Mouse (Mus musculus) embryonic facial prominence, embryonic 10.5 days (tissue): ENCODE measurements around the gene Ly75. TPM values are rescaled to one million over a fixed set of nuclear protein-coding genes. Genes with fewer than 3 reads are reported as not detected.

Experiments
- DNase-seq: peaks from one replicate; pipeline ENCODE4 v3.0.0-alpha.2; 2017; ENCODE audit warnings: low spot score
- H3K27ac ChIP-seq: fragments of 300-500 bp; sonication (generic); replicated peaks from 2 replicates; pipeline ENCODE4 v1.5.1; 2016; ENCODE audit warnings: mild to moderate bottlenecking
- H3K27me3 ChIP-seq: fragments of 300-500 bp; sonication (generic); replicated peaks from 2 replicates; pipeline ENCODE4 v1.6.1; 2016; ENCODE audit warnings: low read depth, mild to moderate bottlenecking; ENCODE audit not compliant: poor library complexity, severe bottlenecking
- H3K36me3 ChIP-seq: fragments of 300-500 bp; sonication (generic); replicated peaks from 2 replicates; pipeline ENCODE4 v1.6.1; 2016; ENCODE audit warnings: mild to moderate bottlenecking, moderate library complexity
- H3K4me1 ChIP-seq: fragments of 300-500 bp; sonication (generic); 2 replicates; pipeline ENCODE4 v1.6.1; 2016
- H3K4me3 ChIP-seq: fragments of 300-500 bp; sonication (generic); 2 replicates; pipeline ENCODE4 v1.5.1; 2016; ENCODE audit warnings: mild to moderate bottlenecking, moderate library complexity
- H3K9me3 ChIP-seq: fragments of 300-500 bp; sonication (generic); 2 replicates; pipeline ENCODE4 v1.6.1; 2016; ENCODE audit warnings: mild to moderate bottlenecking
- WGBS: fragments of 180-500 bp; shearing (Covaris S2); methylation state at CpG from one replicate; pipeline ENCODE4 v1.1.7; 2016; 5-methylcytosine and 5-hydroxymethylcytosine counted together
- polyA plus RNA-seq: library from polyadenylated mRNA; unstranded; fragments of >200 nt; fragmentation: Nextera tagmentation; extraction: Ambion mirVana; gene quantifications from 2 replicates; pipeline ENCODE4 v1.2.1, GENCODE M21; 2016

Gene Ly75
- polyA plus RNA-seq, 1 experiment from 2014 or later = 5.6 TPM

GRCm38 (mm10) chr2:60343607-60344289, 39.4 kb downstream of the Ly75 start:
- DNase-seq = no peak
- H3K27ac ChIP-seq = no peak overlapping the region
- WGBS = 59% methylated on average over 11 of the region's 11 CpGs
- H3K9me3 ChIP-seq = no peaks in the 10 kb centered on the region
- peaks cover 6% of the 10 kb centered on the region; the same call in 1 of the 2 replicates for H3K4me1 ChIP-seq
- no peak overlapping the region for H3K4me3 ChIP-seq
- H3K27me3 ChIP-seq = no peaks in the 10 kb centered on the region
- H3K36me3 ChIP-seq = peaks cover 13% of the 10 kb centered on the region

- Histone ChIP-seq H3K27ac (no peak overlapping the region), H3K4me3 (no peak overlapping the region), H3K4me1 (peaks cover 13% of the 10 kb centered on the region), H3K36me3 (no peaks in the 10 kb centered on the region), H3K9me3 (no peaks in the 10 kb centered on the region), H3K27me3 (no peaks in the 10 kb centered on the region)
- WGBS = 80% methylated on average over 4 of the region's 4 CpGs
- no peak for DNase-seq
These were observed 40.8 kb downstream of the Ly75 start for GRCm38 (mm10) chr2:60342107-60342880.

- H3K9me3 ChIP-seq = no peaks in the 10 kb centered on the region
- H3K4me3 ChIP-seq = no peak overlapping the region
- DNase-seq = no peak
- no peak overlapping the region for H3K27ac ChIP-seq
- H3K27me3 ChIP-seq = no peaks in the 10 kb centered on the region
- H3K36me3 ChIP-seq = peaks cover 6% of the 10 kb centered on the region; the same call in 1 of the 2 replicates
- 40% methylated on average over 9 of the region's 9 CpGs for WGBS
- peaks cover 7% of the 10 kb centered on the region for H3K4me1 ChIP-seq
These were observed 45.2 kb downstream of the Ly75 start for GRCm38 (mm10) chr2:60337937-60338336.

- 94% methylated on average over 10 of the region's 10 CpGs for WGBS
- no peaks in the 10 kb centered on the region for H3K4me1 ChIP-seq
- H3K27ac ChIP-seq = no peak overlapping the region
- no peaks in the 10 kb centered on the region for H3K36me3 ChIP-seq
- no peak overlapping the region for H3K4me3 ChIP-seq
- DNase-seq = no peak
- H3K27me3 ChIP-seq = no peaks in the 10 kb centered on the region
- H3K9me3 ChIP-seq = no peaks in the 10 kb centered on the region
These were observed 54.5 kb downstream of the Ly75 start for GRCm38 (mm10) chr2:60328641-60329040.

- Histone ChIP-seq H3K4me3 (no peak overlapping the region), H3K4me1 (no peaks in the 10 kb centered on the region), H3K27me3 (no peaks in the 10 kb centered on the region), H3K27ac (no peak overlapping the region), H3K9me3 (no peaks in the 10 kb centered on the region), H3K36me3 (no peaks in the 10 kb centered on the region)
- no peak for DNase-seq
- WGBS = 89% methylated on average over 11 of the region's 11 CpGs
These were observed 55.5 kb downstream of the Ly75 start for GRCm38 (mm10) chr2:60327581-60327980.

GRCm38 (mm10) chr2:60326948-60327347, 56.2 kb downstream of the Ly75 start:
- Histone ChIP-seq H3K4me1 (no peaks in the 10 kb centered on the region), H3K4me3 (no peak overlapping the region), H3K36me3 (no peaks in the 10 kb centered on the region), H3K27ac (no peak overlapping the region), H3K27me3 (no peaks in the 10 kb centered on the region), H3K9me3 (no peaks in the 10 kb centered on the region)
- 90% methylated on average over 7 of the region's 7 CpGs for WGBS
- DNase-seq = no peak

GRCm38 (mm10) chr2:60323411-60323810, 59.7 kb downstream of the Ly75 start:
- peaks cover 7% of the 10 kb centered on the region; the same call in 1 of the 2 replicates for H3K36me3 ChIP-seq
- no peak overlapping the region for H3K27ac ChIP-seq
- H3K27me3 ChIP-seq = no peaks in the 10 kb centered on the region
- 82% methylated on average over 5 of the region's 5 CpGs for WGBS
- no peaks in the 10 kb centered on the region for H3K4me1 ChIP-seq
- no peak overlapping the region for H3K4me3 ChIP-seq
- no peak for DNase-seq
- no peaks in the 10 kb centered on the region for H3K9me3 ChIP-seq

GRCm38 (mm10) chr2:60322031-60322726, 60.9 kb downstream of the Ly75 start:
- WGBS = 62% methylated on average over 6 of the region's 6 CpGs
- DNase-seq = no peak

GRCm38 (mm10) chr2:60303796-60304195, 79.3 kb downstream of the Ly75 start:
- 88% methylated on average over 4 of the region's 4 CpGs for WGBS
- H3K27me3 ChIP-seq = no peaks in the 10 kb centered on the region
- H3K9me3 ChIP-seq = no peaks in the 10 kb centered on the region
- no peaks in the 10 kb centered on the region for H3K4me1 ChIP-seq
- DNase-seq = no peak
- no peak overlapping the region for H3K27ac ChIP-seq
- H3K36me3 ChIP-seq = peaks cover 8% of the 10 kb centered on the region
- H3K4me3 ChIP-seq = no peak overlapping the region

More at GRCm38 (mm10) chr2:60322031-60322726, 60.9 kb downstream of the Ly75 start:
- Histone ChIP-seq H3K4me1 (0 out of 2 replicates have a peak, but pooled peaks cover 2% of the 10 kb centered on the region), H3K27me3 (no peaks in the 10 kb centered on the region), H3K9me3 (no peaks in the 10 kb centered on the region), H3K4me3 (no peak overlapping the region), H3K27ac (no peak overlapping the region), H3K36me3 (peaks cover 18% of the 10 kb centered on the region)

GRCm38 (mm10) chr2:60299323-60299722, 83.8 kb downstream of the Ly75 start:
- Histone ChIP-seq H3K27ac (no peak overlapping the region), H3K9me3 (no peaks in the 10 kb centered on the region), H3K4me3 (no peak overlapping the region), H3K36me3 (peaks cover 9% of the 10 kb centered on the region), H3K4me1 (no peaks in the 10 kb centered on the region), H3K27me3 (no peaks in the 10 kb centered on the region)
- 92% methylated on average over 2 of the region's 2 CpGs for WGBS
- no peak for DNase-seq

- 76% methylated on average over 3 of the region's 3 CpGs for WGBS
- no peaks in the 10 kb centered on the region for H3K4me1 ChIP-seq
- H3K4me3 ChIP-seq = no peak overlapping the region
- H3K36me3 ChIP-seq = peaks cover 9% of the 10 kb centered on the region
- no peaks in the 10 kb centered on the region for H3K9me3 ChIP-seq
- H3K27ac ChIP-seq = no peak overlapping the region
- H3K27me3 ChIP-seq = no peaks in the 10 kb centered on the region
- DNase-seq = no peak
These were observed 84.8 kb downstream of the Ly75 start for GRCm38 (mm10) chr2:60298266-60298665.

- WGBS = 80% methylated on average over 4 of the region's 4 CpGs
- Histone ChIP-seq H3K27me3 (no peaks in the 10 kb centered on the region), H3K36me3 (no peaks in the 10 kb centered on the region), H3K4me1 (no peaks in the 10 kb centered on the region), H3K9me3 (no peaks in the 10 kb centered on the region), H3K4me3 (no peak overlapping the region), H3K27ac (no peak overlapping the region)
- no peak for DNase-seq
These were observed 91.7 kb downstream of the Ly75 start for GRCm38 (mm10) chr2:60291381-60291780.
